Mouse (Mus musculus): ENCODE data around the gene Krt72.

GRCm38 (mm10) chr15:101737786-101738185 lies 48.5 kb downstream of the Krt72 start:
- TF ChIP-seq CTCF (IDR thresholded peaks at IDR 0.05; ENCODE audit: low read depth, low read length) = no peak
- no peak for TF ChIP-seq POLR2A (IDR thresholded peaks at IDR 0.05; ENCODE audit: extremely low read depth, insufficient read depth, low read length)
